Mouse (Mus musculus) C2C12 (cell line): ENCODE measurements around the gene Adamts14. TPM values are rescaled to one million over a fixed set of nuclear protein-coding genes. Genes with fewer than 3 reads are reported as not detected.

Experiments used
- H3K27me3 ChIP-seq: one replicate; pipeline ENCODE4 v1.6.1; 2011; ENCODE audit not compliant: control insufficient read depth, insufficient read depth, insufficient read length
- H3K36me3 ChIP-seq: one replicate; pipeline ENCODE4 v1.6.1; 2011; ENCODE audit not compliant: control insufficient read depth, insufficient read depth
- H3K4me3 ChIP-seq: one replicate; pipeline ENCODE4 v1.5.1; 2011; ENCODE audit warnings: mild to moderate bottlenecking, control low read depth; ENCODE audit not compliant: poor library complexity, insufficient read depth, severe bottlenecking
- H3K79me2 ChIP-seq: one replicate; pipeline ENCODE4 v1.6.1; 2011; ENCODE audit not compliant: control insufficient read depth, insufficient read depth
- H3K79me3 ChIP-seq: one replicate; pipeline ENCODE4 v1.6.1; 2011; ENCODE audit warnings: low read depth, control low read depth
- H3ac ChIP-seq: one replicate; pipeline ENCODE3; 2011; ENCODE audit warnings: low read depth; ENCODE audit not compliant: control insufficient read depth, insufficient read length
- CEBPB ChIP-seq: IDR thresholded peaks from one replicate; pipeline ENCODE4 v1.6.1; 2011; ENCODE audit warnings: low read depth, mild to moderate bottlenecking, control low read depth, moderate library complexity
- CTCF ChIP-seq: IDR thresholded peaks from one replicate; pipeline ENCODE4 v1.5.1; 2011; ENCODE audit not compliant: control insufficient read depth, insufficient read depth, insufficient read length
- FOSL1 ChIP-seq: IDR thresholded peaks from one replicate; pipeline ENCODE4 v1.8.0; 2011; ENCODE audit warnings: mild to moderate bottlenecking, low read length; ENCODE audit not compliant: poor library complexity, insufficient read depth, severe bottlenecking
- MAX ChIP-seq: IDR thresholded peaks from one replicate; pipeline ENCODE4 v1.6.1; 2011; ENCODE audit warnings: mild to moderate bottlenecking, control low read depth
- MYOD1 ChIP-seq: IDR thresholded peaks from one replicate; pipeline ENCODE4 v1.6.1; 2011; ENCODE audit warnings: low read depth; ENCODE audit not compliant: control insufficient read depth, insufficient read length
- MYOG ChIP-seq: IDR thresholded peaks from one replicate; pipeline ENCODE4 v1.6.1; 2011; ENCODE audit not compliant: control insufficient read depth, insufficient read length; ENCODE audit errors: extremely low read depth
- USF1 ChIP-seq: IDR thresholded peaks from one replicate; pipeline ENCODE4 v1.6.1; 2011; ENCODE audit warnings: low read depth, mild to moderate bottlenecking, control low read depth, moderate library complexity
- long read RNA-seq, 2 experiments: library from polyadenylated mRNA; unstranded; transcript quantifications; one replicate each; pipeline ENCODE4 v2.0.0; 2019 to 2020
- polyA plus RNA-seq: library from polyadenylated mRNA; unstranded; fragments of >200 nt; fragmentation: generic; extraction: Trizol; gene quantifications from one replicate; pipeline ENCODE4 v1.2.1, GENCODE M21; 2012; ENCODE audit warnings: missing spikeins

The Adamts14 gene
- 7.0 TPM for polyA plus RNA-seq
- long read RNA-seq, experiment 1, partial matches to known transcripts, result 0 of 2 reads
- long read RNA-seq, experiment 1, other reads (novel, unspliced or antisense), result 2 of 2 reads
- long read RNA-seq, experiment 2, full-length matches to known transcripts, result 25 of 49 reads
- long read RNA-seq, experiment 2, partial matches to known transcripts, result 9 of 49 reads
- long read RNA-seq, experiment 2, other reads (novel, unspliced or antisense), result 15 of 49 reads

DNA sequence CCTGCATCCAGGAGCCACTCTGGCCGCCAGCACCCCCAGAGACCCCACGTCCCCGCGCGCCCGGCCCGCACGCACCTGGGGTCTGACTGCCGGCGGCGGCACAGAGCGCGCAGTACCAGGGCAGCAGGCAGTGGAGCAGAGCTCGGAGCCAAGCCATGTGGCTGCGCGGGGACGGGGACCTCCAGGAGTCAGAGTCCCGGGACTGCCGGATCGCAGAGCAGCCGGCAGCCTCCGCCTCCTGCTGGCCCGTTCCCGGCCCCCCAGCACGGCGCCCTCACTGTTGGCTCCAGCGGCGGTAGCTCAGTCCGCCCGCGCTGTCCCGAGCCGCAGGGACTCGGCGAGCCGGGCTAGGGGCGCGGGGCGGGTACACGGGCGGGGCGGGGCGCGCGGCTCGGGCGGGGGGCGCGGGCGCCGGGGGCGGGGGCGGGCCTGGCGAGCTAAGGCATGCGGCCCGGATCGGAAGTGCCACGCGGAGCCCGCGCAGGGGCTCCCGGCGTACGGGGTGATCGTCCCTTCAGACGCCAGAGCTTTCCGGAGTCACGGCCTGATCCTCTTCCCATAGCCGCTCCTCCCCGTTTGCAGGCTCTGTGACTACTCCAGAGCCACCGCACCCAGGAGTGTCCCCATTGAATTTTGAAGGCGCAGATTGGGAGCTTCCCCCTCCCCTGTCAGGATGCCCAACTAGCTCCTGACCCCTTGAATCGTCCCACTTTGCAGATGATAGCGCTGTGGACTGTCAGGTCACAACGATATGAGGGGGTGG is at the start of gene Adamts14:
Gene Adamts14, minus strand, starts transcription at position 358 of the 763 bp plus-strand sequence.
- Histone ChIP-seq H3K36me3 (peaks cover 26% of the 10 kb centered on the region), H3K4me3 (peak within 1 kb of the TSS; percentile 56), H3K79me3 (peaks cover 5% of the 10 kb centered on the region), H3ac (peak within 1 kb of the TSS; percentile 98), H3K79me2 (peaks cover 17% of the 10 kb centered on the region), H3K27me3 (no peaks in the 10 kb centered on the region)
- TF ChIP-seq MAX, result no peak

DNA sequence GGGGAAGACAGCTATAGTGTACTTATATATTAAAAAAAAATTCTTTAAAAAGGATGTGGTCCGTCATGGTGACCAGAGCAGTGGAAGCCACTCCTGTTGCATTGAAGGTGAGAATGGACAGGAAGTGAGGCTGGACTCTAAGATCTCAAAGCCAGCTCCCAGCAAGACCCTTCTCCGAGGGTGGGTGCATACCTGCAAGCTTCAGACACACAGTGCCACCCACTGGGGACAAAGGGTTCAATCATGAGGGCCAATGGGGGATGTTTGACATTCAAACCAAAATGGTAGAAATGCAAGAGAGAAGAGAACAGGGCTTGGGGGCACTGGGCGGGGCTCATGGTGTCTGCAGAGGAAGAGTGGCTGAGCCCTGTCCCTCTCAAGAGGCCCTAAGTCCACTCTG is 45.3 kb upstream of the Adamts14 start:
- Histone ChIP-seq H3ac (no peak overlapping the region), H3K36me3 (no peaks in the 10 kb centered on the region), H3K27me3 (no peaks in the 10 kb centered on the region), H3K4me3 (no peak overlapping the region), H3K79me2 (no peaks in the 10 kb centered on the region), H3K79me3 (no peaks in the 10 kb centered on the region)
- TF ChIP-seq CTCF (no peak), MYOD1 (no peak), USF1 (no peak), MYOG (no peak), CEBPB (no peak), MAX (no peak), FOSL1 (no peak)

DNA sequence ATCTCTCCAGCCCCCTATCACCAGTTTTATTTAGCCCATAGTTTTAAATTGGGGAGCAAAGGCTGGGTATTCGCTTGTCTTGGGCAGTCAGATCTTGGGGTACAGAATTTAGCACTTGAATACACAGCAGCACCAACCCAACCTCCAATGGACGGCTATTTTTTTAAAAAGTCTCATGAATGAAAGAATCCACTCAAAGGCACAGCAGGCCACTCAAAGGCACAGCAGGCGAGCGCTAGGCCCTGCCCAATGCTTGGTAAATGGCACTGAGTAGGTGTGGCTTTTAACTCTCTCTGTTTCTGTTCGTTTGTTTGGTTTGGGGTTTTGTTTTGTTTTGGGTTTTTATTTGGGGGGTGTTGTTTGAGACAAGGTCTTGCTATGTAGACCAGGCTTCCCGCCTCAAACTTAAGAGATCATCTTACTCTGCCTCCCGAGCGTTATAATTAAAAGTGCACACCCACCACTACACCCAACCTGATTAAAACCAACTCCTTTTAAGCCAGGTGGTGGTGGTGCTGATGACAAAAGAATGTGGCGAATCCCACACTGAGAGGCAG is 42.2 kb upstream of the Adamts14 start:
- Histone ChIP-seq H3K36me3 (no peaks in the 10 kb centered on the region), H3K4me3 (no peak overlapping the region), H3K79me2 (no peaks in the 10 kb centered on the region), H3K27me3 (no peaks in the 10 kb centered on the region), H3K79me3 (no peaks in the 10 kb centered on the region), H3ac (no peak overlapping the region)
- TF ChIP-seq CEBPB (no peak), USF1 (no peak), MYOG (no peak), MAX (no peak), CTCF (no peak), MYOD1 (no peak), FOSL1 (no peak)

DNA sequence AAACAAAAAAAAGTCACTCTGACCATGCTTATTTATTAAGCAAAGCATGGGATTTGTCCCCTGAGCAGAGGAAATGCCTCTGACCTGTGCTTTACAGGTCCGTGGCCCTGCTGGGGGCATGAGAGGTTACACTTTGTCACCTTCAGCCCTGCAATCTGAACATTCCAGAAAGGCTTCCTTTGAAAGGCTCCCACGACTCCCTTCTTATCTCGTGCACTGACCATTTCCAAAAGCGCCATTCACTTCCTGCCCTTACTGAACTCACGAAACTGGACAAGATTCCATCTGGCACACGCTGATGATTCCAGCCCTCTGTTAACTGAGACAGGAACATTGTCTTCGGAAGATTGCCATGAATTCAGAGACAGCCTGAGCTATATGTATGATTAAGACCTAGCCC is 40.5 kb upstream of the Adamts14 start:
- Histone ChIP-seq H3K79me3 (no peaks in the 10 kb centered on the region), H3K79me2 (no peaks in the 10 kb centered on the region), H3K27me3 (no peaks in the 10 kb centered on the region), H3K4me3 (no peak overlapping the region), H3ac (no peak overlapping the region), H3K36me3 (no peaks in the 10 kb centered on the region)
- TF ChIP-seq MYOG (no peak), CEBPB (no peak), MYOD1 (no peak), MAX (no peak), FOSL1 (no peak), CTCF (no peak), USF1 (no peak)

DNA sequence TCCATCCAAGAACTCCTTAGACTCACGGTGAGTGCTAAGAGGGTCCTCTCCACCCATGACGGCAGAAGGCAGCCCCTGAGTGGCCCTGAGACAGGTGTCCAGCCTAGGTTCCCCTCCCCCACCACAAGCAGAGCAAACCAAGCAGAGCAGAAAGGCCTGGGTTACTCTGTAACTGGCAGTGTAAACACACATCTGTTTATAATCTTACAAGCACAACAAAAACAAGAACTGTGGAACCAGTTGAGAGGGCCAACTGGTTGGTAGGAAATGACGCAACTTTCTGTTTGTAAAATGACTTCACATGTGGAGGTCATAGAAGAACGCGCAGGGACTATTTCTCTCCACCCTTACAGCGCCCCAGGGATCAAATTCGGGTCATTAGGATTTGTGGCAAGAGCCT is 39.5 kb upstream of the Adamts14 start:
- H3ac ChIP-seq, result no peak overlapping the region
- TF ChIP-seq USF1 (no peak), MYOG (no peak), MAX (no peak), CEBPB (peak; percentile 40)

More for the DNA sequence above, 39.5 kb upstream of the Adamts14 start:
- H3K27me3 ChIP-seq, result no peaks in the 10 kb centered on the region
- no peak overlapping the region for H3K4me3 ChIP-seq
- no peaks in the 10 kb centered on the region for H3K36me3 ChIP-seq
- H3K79me3 ChIP-seq, result no peaks in the 10 kb centered on the region
- H3K79me2 ChIP-seq, result no peaks in the 10 kb centered on the region
